Mouse (Mus musculus) frontal cortex, postnatal 14 days (tissue): ENCODE data around the gene Cfap44.

Source experiments
- DNase-seq, 2 experiments: peaks; one replicate each; pipeline ENCODE4 v3.0.0; 2022; ENCODE audit warnings: low spot score in 2 of 2

Cfap44 gene

DNA sequence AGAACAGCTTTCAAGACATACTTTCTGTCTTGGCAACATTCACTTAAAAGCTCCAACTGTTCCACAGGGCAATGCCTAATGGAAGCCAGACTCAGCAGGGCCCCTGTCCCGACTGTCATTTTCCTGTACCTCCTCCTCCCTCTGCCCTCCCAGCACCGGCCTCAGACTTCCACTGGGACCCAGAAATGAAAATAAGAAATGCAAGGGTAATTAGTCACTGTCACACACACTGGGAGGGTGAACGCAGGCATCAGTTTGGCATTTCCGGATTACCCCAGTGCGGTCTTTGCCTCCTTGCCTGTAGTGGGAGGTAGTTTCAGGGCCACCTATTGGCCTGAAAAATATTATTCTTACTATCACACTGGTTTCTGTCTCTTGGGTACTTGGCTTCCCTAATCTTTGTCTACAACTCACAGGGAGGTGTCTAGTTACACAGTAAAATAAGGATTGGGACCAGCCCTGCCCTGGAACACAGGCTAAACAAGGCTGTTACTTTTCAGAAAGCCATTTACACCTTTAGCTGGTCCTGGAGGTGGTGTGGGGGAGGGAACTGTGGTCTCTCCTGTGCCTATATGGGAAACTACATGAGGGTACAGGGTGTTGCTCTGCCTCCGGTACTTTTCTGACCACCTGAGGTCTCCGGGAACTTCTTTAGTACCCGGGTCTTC lies 100.0 kb downstream of the Cfap44 start:
- DNase-seq: no peak

DNA sequence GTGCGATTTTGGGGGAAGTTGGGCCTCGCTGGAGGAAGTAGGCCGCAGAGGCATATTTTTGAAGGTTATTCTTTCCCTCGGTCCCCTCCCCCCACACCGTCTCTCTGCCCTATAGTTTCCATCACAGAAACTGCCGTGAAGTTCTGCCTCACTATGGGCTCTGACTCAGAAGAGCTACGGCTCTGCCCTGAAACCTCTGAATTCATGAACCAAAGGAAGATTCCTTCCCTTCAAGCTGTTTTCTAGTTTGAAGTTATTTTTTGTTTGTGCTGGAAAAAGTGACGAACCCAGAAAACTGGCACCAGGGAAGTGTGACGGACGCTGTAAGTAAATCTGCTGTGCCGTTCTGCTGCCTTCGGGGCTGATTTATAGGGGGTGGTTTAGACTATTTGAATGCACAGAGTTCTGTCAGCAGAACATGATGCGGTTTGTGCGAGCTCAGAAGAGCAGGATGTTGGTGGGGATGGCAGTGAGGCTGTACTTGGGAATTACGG lies 102.4 kb downstream of the Cfap44 start:
- DNase-seq: no peak

DNA sequence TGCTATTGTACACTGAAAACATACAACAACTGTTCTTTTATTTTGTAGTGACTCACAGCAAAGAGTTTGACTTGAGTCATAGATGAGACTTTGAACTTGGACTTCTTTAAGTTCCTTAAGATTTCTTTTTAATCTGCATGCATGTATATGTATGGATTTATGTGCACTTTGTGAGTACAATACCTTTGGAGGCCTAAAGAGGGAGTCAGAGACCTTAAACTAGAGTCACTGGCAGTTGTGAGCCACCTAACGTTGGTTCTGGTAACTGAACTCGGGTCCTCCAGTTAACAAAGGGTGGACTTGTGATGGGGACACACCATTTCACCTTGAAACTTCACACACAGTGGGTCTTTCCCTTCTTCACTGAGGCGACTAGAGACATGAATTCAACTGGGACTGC lies 103.9 kb downstream of the Cfap44 start:
- DNase-seq: no peak

DNA sequence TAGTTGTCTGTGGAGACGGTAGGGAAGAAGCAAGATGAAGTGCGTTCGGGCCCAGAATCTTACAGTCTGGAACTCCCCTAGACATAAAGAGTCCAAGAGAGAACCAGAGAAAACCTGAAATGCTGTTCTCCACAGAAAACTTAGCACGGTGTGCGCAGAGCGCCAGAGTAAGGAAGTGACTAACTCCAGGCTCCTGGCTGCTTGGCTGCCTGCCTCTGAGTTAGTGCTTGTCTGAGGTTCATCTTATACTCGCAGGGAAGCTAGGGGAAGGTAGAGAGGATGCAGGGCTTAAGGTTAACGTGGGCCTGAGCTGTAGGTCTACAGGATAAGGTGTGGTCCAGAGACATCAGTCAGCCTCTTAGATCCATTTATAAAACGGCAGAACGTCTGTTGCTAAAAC lies 107.2 kb downstream of the Cfap44 start:
- DNase-seq: no peak

DNA sequence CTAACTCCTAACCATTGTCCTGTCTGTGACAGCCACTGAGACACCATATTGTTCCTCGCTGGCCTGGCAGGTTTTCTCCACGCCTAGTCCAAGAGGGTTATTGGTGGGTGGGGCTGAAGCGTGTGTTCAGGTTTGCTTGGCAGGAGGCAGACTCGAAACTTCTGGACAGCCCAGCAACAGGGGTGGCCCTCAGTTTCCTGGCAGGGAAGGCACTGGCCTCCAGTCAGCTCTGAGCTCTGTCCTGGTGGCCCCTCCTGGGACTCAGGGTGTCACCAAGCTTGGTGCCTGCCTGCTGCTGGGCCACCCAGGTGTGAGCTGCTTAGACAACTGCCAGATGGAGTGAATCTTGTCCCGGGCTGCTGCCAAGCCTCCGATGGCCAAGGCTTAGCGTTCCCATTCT lies 107.7 kb downstream of the Cfap44 start:
- DNase-seq: no peak

DNA sequence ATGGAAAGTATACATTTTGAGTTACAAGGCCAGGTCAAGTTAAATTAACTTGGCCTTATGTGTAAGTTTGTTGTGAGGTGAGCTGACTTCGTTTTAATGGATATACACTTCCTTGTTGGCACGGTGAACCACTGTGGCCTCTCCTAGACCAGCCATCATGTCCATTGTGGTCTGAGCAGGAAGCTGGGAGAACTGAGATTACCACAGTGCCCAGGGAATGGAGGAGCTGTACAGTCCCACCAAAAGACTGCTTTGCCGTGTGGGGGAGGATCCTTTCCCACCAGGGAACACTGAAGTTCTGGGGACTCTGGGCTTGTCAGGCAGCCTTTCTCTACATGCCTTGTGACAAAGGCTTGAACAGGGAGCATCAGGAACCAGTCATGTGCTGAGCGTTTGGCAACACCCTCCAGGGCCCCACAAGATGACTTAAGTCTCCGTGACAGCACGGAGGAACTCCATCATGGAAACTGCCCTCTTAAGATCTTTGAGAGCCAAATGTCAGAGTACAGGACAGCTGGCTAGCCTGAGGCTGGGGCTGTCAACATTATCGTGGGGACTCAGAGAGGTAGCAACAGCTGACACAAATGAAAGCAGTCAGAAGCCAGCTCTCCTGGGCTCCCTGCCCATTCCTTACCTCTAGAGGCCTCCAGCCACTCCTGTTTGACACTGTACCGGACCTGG lies 108.4 kb downstream of the Cfap44 start:
- DNase-seq: no peak

DNA sequence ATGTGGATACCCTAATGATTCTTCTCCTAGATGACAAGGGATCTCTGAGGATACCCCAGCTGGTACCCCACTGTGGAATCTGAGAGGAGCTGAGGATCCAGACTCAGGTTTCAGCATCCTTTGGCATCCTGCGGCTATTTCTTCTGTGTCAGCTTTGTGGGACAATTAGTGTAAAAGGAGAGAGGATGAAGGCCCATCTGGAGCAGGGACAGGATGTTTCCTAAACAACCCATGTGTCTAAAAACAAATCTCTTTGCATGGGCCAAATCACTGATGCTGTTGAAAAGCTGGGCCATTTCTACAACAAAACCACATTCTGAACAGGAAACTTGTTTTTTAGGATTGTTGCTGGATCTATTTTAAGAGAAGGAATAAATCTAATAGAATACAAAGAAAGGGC lies 110.6 kb downstream of the Cfap44 start:
- DNase-seq: no peak

DNA sequence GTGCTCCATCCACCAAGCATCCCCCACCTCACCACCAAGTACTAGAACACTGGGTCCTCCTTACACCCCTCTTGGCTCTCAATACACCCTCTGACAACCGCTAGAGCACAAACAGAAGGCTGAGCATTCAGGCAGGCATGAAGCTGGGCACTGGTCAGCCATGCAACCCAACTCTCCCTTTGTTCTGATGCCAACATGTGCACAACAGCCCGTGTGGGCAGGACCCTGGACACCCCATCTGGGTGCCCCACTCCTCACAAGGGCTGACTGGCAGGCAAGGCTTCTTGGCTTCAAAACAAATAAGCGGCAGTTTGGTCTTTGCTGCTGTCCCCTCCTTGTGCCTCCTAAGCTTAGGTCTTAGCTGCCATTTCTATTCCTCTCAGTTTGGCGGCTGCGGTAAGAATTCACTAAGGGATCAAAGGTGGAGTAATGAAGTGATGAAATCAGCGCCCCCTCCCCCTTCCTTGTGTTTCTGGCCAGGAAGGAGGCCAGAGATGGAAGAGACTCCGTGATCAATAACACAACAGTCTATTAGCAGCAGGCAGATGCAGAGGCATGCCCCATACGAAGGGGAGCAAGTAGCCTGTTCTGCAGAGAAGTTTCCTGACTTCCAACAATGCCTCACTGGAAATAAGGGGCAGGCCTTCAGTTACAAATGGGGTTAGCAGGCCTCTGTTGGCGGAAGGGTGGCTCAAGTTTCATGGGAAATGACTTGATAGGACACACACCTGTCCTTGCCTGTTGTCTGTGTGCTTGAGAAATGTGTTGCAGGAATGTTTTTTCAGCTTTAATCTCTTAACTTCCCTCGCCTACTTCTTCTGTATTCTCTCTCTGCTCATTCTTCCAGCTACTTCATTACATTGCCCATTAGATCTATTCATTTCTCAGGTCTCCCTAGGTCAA lies 112.7 kb downstream of the Cfap44 start:
- DNase-seq: no peak

DNA sequence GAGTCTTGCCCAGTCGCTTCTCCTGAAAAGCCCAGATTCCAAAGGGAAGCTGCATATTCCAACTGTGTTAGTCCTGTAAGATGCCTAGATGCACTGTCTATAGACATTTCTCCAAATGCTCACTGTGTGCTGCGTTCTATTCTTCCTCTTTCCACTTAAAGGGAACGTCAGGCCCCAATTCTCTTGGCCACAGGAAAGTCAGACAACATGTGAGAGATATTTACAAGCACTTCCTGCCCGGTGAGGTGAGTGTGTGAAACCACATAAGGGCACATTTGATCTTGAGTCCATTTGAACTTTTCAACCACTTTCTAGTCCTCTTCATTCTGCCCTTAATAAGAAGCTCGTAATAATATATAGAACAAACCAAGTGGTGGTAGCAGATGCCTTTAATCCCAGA lies 113.4 kb downstream of the Cfap44 start:
- DNase-seq: no peak

DNA sequence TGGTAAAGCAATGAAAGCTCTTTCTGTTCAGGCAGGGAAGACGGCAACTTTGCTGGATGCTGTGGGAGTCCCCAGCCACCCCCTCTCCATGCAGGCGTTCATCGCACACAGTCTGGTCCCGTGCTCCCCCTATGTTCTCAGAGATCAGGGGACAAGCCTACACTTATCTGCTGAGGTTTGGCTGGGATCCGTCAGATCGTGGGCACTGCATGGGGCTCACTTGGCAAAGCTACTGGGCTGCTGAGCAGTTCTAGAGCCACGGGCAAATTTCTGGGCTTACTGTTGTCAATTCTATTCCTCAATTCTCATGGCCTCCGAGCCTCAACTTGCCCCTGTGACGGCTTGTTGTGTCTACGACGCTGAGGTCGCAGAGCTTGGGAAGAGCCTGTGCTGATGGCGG lies 114.2 kb downstream of the Cfap44 start:
- DNase-seq: no peak

DNA sequence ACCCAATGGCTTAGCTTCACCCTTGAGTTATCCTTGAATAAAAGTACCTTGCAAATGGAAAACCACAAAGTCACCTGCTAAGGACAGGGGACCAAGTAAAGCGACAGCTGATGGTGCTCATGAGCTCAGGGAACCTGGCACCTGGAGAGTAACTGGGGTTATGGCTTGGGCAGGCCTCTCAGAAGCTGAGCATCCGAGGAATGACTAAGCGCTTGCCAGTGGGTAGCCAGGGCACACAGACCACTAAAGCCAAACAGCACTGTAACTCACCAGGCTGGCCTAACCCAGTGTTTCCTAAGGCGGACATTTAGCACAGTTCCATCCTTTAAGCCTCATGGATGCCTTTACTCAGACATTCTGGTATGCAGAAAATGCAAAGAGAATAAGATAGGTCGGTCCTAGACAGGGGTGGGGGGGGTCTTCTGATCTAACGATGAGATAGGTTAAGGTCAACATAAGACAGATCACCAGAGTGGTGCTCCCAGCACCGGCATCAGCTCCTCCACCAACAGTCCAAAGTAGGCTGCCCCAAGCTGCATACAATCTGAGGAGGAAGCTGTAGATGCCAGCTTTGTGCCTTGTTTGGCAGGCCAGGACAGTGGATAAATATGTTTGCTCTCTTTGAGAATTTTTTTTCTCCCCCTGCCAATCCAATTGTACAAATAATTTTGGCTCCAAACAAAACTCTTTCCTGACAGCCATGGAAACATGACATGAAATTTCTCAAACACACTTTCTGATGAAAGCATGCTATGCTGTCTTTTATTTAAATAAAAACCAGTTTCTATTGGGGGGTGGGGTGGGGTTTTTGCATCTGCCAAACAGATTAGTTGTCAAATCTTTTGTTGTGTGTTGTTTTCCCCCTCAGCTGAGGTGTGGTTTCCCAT lies 115.1 kb downstream of the Cfap44 start:
- DNase-seq: no peak

DNA sequence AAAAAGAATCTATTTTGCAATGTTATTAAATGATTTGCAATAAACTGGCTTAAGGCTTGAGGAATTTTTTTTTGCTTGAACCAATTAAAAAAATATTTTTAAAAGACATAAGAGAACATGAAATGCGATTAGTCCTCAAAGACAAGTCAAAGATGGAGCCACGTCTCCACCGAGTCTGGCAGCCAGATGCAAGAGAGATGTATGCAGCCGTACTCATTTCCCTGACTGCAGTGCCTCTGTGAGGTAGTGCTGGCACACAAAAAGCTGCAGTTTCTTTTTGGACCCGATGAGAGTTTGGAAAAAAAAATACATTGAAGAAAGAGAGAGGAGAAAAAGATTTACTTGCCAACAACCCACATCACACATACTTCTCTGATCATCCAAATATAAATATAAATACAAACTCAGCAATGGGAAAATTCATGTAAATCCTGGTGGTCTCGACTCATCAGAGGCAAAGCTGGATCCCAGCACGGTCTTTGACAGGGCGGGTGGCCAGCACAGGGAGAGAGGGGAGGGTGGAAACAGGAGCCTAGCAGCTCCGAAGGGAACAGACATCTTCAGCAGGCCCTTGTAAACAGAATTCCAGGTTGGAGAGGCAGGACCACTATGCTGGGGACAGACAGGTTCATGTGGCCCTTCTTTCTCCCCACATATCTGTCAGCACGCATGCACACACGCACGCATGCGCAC lies 116.1 kb downstream of the Cfap44 start:
- DNase-seq: no peak

DNA sequence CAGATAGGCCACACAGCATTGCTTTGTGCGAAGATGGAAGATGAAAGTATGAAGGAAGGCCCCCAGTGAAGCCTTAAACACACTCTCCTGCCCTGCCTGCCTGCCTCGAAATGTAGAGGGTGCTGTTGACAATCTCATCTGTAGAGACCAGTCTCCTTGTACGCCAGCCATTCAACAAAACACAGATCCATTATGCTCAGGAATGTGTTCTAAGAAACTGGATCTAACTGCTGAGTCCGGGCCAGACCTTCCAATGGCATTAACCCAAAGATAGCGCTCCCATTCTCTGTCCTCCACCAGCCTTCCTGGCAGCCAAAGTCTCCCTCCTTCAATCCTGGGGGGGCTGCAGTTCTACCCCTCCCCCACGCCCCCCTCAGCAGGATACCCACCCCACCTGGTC lies 121.9 kb downstream of the Cfap44 start:
- DNase-seq: no peak

DNA sequence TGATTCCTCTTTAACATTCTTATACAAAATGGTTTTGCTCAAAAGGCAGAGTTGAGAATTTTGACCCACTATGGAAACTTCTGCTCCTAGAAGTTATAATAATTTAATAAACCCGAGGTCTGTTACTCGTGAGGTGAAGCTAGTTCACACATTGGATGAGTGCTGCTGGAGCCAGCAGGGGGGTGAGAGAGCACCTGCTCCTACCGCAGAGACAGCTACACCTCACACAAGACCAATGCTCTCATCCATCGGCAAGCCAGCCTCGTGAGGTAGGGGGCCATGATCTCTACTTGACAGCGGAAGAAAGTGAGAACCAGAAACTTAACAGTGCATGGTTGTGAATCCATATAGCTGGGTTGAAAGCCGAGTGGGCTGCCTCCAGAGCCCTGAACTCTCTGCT lies 129.0 kb downstream of the Cfap44 start:
- no peak for DNase-seq

DNA sequence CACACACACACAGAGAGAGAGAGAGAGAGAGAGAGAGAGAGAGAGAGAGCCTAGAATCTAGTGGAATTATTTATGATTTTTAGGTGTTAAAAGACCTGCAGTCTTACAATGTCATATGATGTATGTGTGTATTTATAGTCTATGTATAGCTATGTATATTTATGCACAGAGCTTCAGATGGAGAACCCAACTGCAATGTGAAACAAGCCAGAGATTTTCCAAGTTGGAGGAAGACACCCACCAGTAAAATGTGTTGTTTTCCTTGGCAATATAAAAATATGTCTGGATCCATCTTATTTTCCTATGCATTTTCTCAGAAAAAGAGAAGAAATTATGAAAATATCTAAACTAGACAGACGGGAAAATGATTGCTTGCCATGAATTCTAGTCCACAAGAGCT lies 131.4 kb downstream of the Cfap44 start:
- DNase-seq: no peak

DNA sequence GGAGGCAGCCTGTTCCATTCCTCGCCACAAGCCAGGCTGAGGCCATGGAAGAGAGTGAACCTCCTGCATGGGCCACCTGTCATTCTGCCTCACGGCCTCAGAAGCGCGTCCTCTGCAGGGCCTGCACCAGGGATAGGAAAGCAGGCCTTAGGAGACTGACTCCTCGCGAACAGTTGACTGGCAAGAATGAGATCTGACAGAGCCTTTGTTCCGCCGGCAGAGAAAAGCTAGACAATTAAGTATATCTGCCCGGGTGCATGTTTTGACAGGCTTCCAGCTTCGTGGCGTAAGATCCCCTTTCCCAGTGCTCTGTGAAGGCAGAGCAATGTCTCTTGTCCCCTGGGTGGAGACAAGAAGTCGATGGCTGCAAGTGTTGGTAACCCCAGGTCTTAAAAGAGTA lies 132.1 kb downstream of the Cfap44 start:
- DNase-seq: no peak

DNA sequence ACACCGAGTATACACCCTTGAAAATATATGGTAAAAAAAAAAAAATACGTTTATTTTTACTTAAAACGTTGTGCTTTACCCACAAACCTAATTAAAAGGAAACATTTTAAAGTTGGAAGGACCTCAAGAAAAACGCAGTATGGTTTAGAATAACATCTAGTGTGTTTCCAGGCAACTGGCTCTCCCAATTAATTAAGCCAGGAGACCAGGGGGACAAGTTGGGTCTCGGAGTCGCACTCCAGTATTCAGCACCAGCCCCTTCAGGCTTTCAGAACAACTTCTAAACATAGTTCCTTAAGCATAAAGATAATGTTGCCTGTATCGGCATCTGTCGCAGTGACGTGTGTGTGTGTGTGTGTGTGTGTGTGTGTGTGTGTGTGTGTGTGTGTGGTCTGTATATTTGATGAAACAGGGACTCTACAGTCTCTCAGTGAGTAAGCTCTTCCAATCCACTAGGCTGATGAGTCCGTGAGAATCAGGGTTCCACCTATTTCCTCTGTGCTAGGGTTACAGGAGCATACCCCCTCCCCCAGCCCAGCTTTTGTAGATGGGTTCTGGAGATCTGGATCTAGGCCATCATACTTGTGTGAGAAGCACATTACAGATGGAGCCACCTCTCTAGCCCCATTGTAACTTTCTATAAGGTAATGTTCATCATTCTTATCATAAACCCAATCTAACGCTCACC lies 132.8 kb downstream of the Cfap44 start:
- DNase-seq: no peak

DNA sequence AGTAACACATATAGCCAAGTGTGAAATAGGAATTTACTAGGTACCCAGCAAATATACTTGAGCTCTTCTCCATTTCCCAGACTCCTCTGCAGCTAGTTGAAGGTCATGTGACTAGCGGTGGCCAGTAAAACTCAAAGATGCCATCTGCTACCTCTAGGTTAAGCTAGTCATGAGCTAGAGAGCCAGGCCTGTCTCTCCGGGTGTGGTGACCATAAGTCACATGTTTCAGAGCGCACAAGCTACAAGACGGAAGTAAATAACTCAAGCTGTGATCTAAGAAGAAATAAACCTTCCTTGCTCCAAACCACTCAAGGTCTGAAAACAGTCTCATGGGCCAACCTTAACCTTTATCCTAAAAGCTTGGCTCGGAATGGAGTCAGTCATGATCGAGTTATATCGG lies 134.4 kb downstream of the Cfap44 start:
- DNase-seq: no peak

DNA sequence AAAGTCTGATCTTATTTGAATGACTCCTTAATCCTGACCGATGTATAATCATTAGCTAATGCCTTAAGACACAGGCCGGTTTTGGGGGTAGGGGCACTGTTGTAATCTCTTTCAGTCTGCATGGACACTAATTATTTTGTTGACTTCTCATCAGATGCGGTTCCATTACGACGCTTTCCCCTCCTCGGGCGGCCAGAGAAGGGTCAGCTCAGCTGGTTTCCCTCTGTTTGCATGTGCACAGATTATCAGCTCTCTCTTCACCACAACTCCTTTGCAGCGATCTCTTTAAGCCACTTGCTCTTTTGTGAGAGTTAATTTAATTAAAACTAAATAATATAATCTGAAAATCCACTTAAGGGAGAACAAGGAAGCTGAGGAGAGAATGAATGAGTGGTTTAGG lies 135.1 kb downstream of the Cfap44 start:
- no peak for DNase-seq

DNA sequence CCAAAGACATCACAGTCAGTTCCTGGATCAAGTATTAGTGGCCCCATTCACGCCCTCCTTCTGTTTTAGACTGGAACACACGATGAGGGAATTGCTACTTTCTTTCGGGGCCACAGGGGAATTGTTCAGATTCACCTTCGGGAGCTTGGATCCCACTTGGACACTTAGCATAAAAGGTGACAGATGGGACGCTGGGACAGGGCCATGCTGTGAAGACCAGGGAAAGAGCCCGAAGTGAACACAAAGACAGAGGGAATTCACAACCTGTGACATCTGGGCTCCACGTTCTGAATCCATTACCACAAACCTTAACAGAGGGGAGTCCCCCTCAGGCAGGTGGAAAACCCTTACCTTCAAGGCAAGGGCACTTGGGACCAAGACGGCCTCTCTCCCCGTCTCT lies 135.6 kb downstream of the Cfap44 start:
- no peak for DNase-seq
